Mouse (Mus musculus) ES-E14 (cell line): ENCODE results near the gene Slc25a39.

Experiments used
- CHD2 ChIP-seq: IDR thresholded peaks from 2 replicates; pipeline ENCODE4 v1.6.1; 2014; ENCODE audit warnings: mild to moderate bottlenecking, low read depth, low read length, inconsistent platforms
- HCFC1 ChIP-seq: IDR thresholded peaks from 2 replicates; pipeline ENCODE4 v1.6.1; 2012; ENCODE audit warnings: low read length, inconsistent platforms, borderline replicate concordance; ENCODE audit not compliant: insufficient read depth
- MAFK ChIP-seq: IDR thresholded peaks from 2 replicates; pipeline ENCODE4 v1.6.1; 2014; ENCODE audit warnings: mild to moderate bottlenecking, low read depth, low read length, inconsistent platforms; ENCODE audit not compliant: insufficient read depth
- ZC3H11A ChIP-seq: IDR thresholded peaks from 2 replicates; pipeline ENCODE4 v1.6.1; 2012; ENCODE audit warnings: low read depth, mild to moderate bottlenecking, inconsistent platforms, low read length, borderline replicate concordance
- ZNF384 ChIP-seq: IDR thresholded peaks from 2 replicates; pipeline ENCODE4 v1.6.1; 2012; ENCODE audit warnings: low read depth, low read length, inconsistent platforms

- no peak for TF ChIP-seq HCFC1
- no peak for TF ChIP-seq ZC3H11A
- TF ChIP-seq CHD2 = no peak
- no peak for TF ChIP-seq ZNF384
- no peak for TF ChIP-seq MAFK
Observed at GRCm38 (mm10) chr11:102361776-102362495, 45.8 kb downstream of the Slc25a39 start.
